Mouse (Mus musculus): ENCODE measurements around the gene Hoxd9. TPM values are rescaled to one million over a fixed set of nuclear protein-coding genes. Genes with fewer than 3 reads are reported as not detected.

Gene Hoxd9
- polyA plus RNA-seq, 1 experiment from 2014 or later = not detected

GRCm38 (mm10) chr2:74670632-74671188, 26.8 kb upstream of the Hoxd9 start:
- Histone ChIP-seq H3K9me3 (no peaks in the 10 kb centered on the region), H3K36me3 (no peaks in the 10 kb centered on the region), H3K4me2 (replicated peaks) (no peak overlapping the region), H3K4me1 (peaks cover 17% of the 10 kb centered on the region), H3K27ac (replicated peaks) (no peak overlapping the region), H3K27me3 (peaks cover 97% of the 10 kb centered on the region), H3K9ac (replicated peaks) (no peak overlapping the region), H3K4me3 (no peak overlapping the region)
- ATAC-seq (replicated peaks) = no peak
- WGBS = 1% methylated on average over 3 of the region's 3 CpGs

GRCm38 (mm10) chr2:74671847-74672246, 25.7 kb upstream of the Hoxd9 start:
- H3K36me3 ChIP-seq = no peaks in the 10 kb centered on the region
- peaks cover 17% of the 10 kb centered on the region for H3K4me1 ChIP-seq
- H3K27ac ChIP-seq (replicated peaks) = no peak overlapping the region
- peaks cover 99% of the 10 kb centered on the region for H3K27me3 ChIP-seq
- no peaks in the 10 kb centered on the region for H3K9me3 ChIP-seq
- no peak overlapping the region for H3K4me3 ChIP-seq
- no peak overlapping the region for H3K4me2 ChIP-seq (replicated peaks)
- WGBS = 6% methylated on average over 5 of the region's 5 CpGs
- no peak for ATAC-seq (replicated peaks)
- no peak overlapping the region for H3K9ac ChIP-seq (replicated peaks)

GRCm38 (mm10) chr2:74672481-74673362, 24.8 kb upstream of the Hoxd9 start:
- WGBS = 2% methylated on average over 40 of the region's 40 CpGs
- Histone ChIP-seq H3K4me1 (peaks cover 16% of the 10 kb centered on the region), H3K4me3 (peak overlapping the region; percentile 27), H3K4me2 (replicated peaks) (peak overlapping the region; percentile 39), H3K27ac (replicated peaks) (no peak overlapping the region), H3K9me3 (no peaks in the 10 kb centered on the region), H3K27me3 (peaks cover 99% of the 10 kb centered on the region), H3K36me3 (no peaks in the 10 kb centered on the region), H3K9ac (replicated peaks) (no peak overlapping the region)
- ATAC-seq (replicated peaks) = peak; percentile 55; the same call in 1 of the 2 replicates

GRCm38 (mm10) chr2:74673835-74674425, 23.6 kb upstream of the Hoxd9 start:
- H3K27me3 ChIP-seq = peaks cover 99% of the 10 kb centered on the region
- H3K9me3 ChIP-seq = no peaks in the 10 kb centered on the region
- no peak for ATAC-seq (replicated peaks)
- 2% methylated on average over 24 of the region's 24 CpGs for WGBS
- H3K9ac ChIP-seq (replicated peaks) = no peak overlapping the region
- no peaks in the 10 kb centered on the region for H3K36me3 ChIP-seq
- H3K4me2 ChIP-seq (replicated peaks) = no peak overlapping the region
- H3K4me1 ChIP-seq = peaks cover 5% of the 10 kb centered on the region; the same call in 1 of the 2 replicates
- H3K4me3 ChIP-seq = no peak overlapping the region
- no peak overlapping the region for H3K27ac ChIP-seq (replicated peaks)

- Histone ChIP-seq H3K9ac (replicated peaks) (no peak within 1 kb of the TSS), H3K4me3 (no peak within 1 kb of the TSS), H3K36me3 (no peaks in the 10 kb centered on the region), H3K4me2 (replicated peaks) (no peak within 1 kb of the TSS), H3K9me3 (no peaks in the 10 kb centered on the region), H3K27ac (replicated peaks) (no peak within 1 kb of the TSS), H3K27me3 (peaks cover 99% of the 10 kb centered on the region), H3K4me1 (peaks cover 8% of the 10 kb centered on the region; the same call in 1 of the 2 replicates)
- 2% methylated on average over 47 of the region's 47 CpGs for WGBS
- no peak for ATAC-seq (replicated peaks)
Observed at GRCm38 (mm10) chr2:74674881-74675665, 22.5 kb upstream of the Hoxd9 start, which contains the start of gene Hoxd12. Gene Hoxd12, plus strand, starts transcription at chr2:74675013.

GRCm38 (mm10) chr2:74675666-74676282, 21.8 kb upstream of the Hoxd9 start:
- Histone ChIP-seq H3K4me1 (peaks cover 8% of the 10 kb centered on the region; the same call in 1 of the 2 replicates), H3K4me2 (replicated peaks) (no peak overlapping the region), H3K4me3 (no peak overlapping the region), H3K9ac (replicated peaks) (no peak overlapping the region), H3K36me3 (no peaks in the 10 kb centered on the region), H3K27ac (replicated peaks) (no peak overlapping the region), H3K9me3 (no peaks in the 10 kb centered on the region), H3K27me3 (peaks cover 99% of the 10 kb centered on the region)
- 5% methylated on average over 24 of the region's 24 CpGs for WGBS
- ATAC-seq (replicated peaks) = no peak

GRCm38 (mm10) chr2:74676376-74677052, 21.0 kb upstream of the Hoxd9 start:
- Histone ChIP-seq H3K27ac (replicated peaks) (no peak overlapping the region), H3K4me1 (peaks cover 8% of the 10 kb centered on the region; the same call in 1 of the 2 replicates), H3K4me2 (replicated peaks) (no peak overlapping the region), H3K27me3 (peaks cover 99% of the 10 kb centered on the region), H3K9me3 (no peaks in the 10 kb centered on the region), H3K4me3 (no peak overlapping the region), H3K9ac (replicated peaks) (no peak overlapping the region), H3K36me3 (no peaks in the 10 kb centered on the region)
- no peak for ATAC-seq (replicated peaks)
- 3% methylated on average over 9 of the region's 9 CpGs for WGBS

- H3K27me3 ChIP-seq = peaks cover 99% of the 10 kb centered on the region
- H3K4me2 ChIP-seq (replicated peaks) = no peak overlapping the region
- no peaks in the 10 kb centered on the region for H3K9me3 ChIP-seq
- no peak for ATAC-seq (replicated peaks)
- 5% methylated on average over 2 of the region's 2 CpGs for WGBS
- H3K36me3 ChIP-seq = no peaks in the 10 kb centered on the region
- no peak overlapping the region for H3K9ac ChIP-seq (replicated peaks)
- H3K4me1 ChIP-seq = peaks cover 13% of the 10 kb centered on the region
- no peak overlapping the region for H3K4me3 ChIP-seq
- H3K27ac ChIP-seq (replicated peaks) = no peak overlapping the region
Observed at GRCm38 (mm10) chr2:74677106-74677505, 20.4 kb upstream of the Hoxd9 start.

- no peak within 1 kb of the TSS for H3K4me2 ChIP-seq (replicated peaks)
- H3K9ac ChIP-seq (replicated peaks) = no peak within 1 kb of the TSS
- H3K9me3 ChIP-seq = no peaks in the 10 kb centered on the region
- H3K36me3 ChIP-seq = no peaks in the 10 kb centered on the region
- no peak within 1 kb of the TSS for H3K4me3 ChIP-seq
- 2% methylated on average over 15 of the region's 15 CpGs for WGBS
- H3K4me1 ChIP-seq = peaks cover 16% of the 10 kb centered on the region
- no peak for ATAC-seq (replicated peaks)
- H3K27ac ChIP-seq (replicated peaks) = no peak within 1 kb of the TSS
- peaks cover 100% of the 10 kb centered on the region for H3K27me3 ChIP-seq
Observed at GRCm38 (mm10) chr2:74678891-74679595, 18.5 kb upstream of the Hoxd9 start, which contains the start of gene Hoxd11. Gene Hoxd11, plus strand, starts transcription at chr2:74679557.

- no peak overlapping the region for H3K9ac ChIP-seq (replicated peaks)
- no peaks in the 10 kb centered on the region for H3K36me3 ChIP-seq
- under 1% methylated on average over 26 of the region's 26 CpGs for WGBS
- H3K4me2 ChIP-seq (replicated peaks) = no peak overlapping the region
- no peak overlapping the region for H3K27ac ChIP-seq (replicated peaks)
- no peaks in the 10 kb centered on the region for H3K9me3 ChIP-seq
- peaks cover 100% of the 10 kb centered on the region for H3K27me3 ChIP-seq
- no peak overlapping the region for H3K4me3 ChIP-seq
- no peak for ATAC-seq (replicated peaks)
- peaks cover 16% of the 10 kb centered on the region for H3K4me1 ChIP-seq
Observed at GRCm38 (mm10) chr2:74679596-74679971, 17.9 kb upstream of the Hoxd9 start.
